Mouse (Mus musculus) Patski (cell line): ENCODE results near the gene Igdcc4. TPM values are rescaled to one million over a fixed set of nuclear protein-coding genes. Genes with fewer than 3 reads are reported as not detected.

Source experiments
- ATAC-seq: fragments of 100-300 bp; one replicate; pipeline ENCODE4 v1.8.0; 2021
- CTCF ChIA-PET: fragments of 350-600 bp; sonication (Branson Sonifier 250); formaldehyde crosslinking; loops from one replicate; lab custom pipeline; 2022; ENCODE audit warnings: inconsistent platforms; lab: Charles Lee
- POLR2A ChIA-PET: fragments of 350-600 bp; sonication (Branson Sonifier 250); formaldehyde crosslinking; loops from one replicate; lab custom pipeline; 2022; ENCODE audit warnings: antibody characterized with exemption, inconsistent platforms; lab: Charles Lee
- DNase-seq: peaks from one replicate; pipeline ENCODE4 v3.0.0-alpha.2; 2011; ENCODE audit warnings: low read depth, low spot score
- H3K27me3 ChIP-seq: fragments of 371-371 bp; one replicate; pipeline ENCODE4 v1.5.1; 2021
- CTCF ChIP-seq: fragments of 100-300 bp; IDR thresholded peaks from one replicate; pipeline ENCODE4 v1.5.1; 2021
- in situ Hi-C: fragments of 300-500 bp; cut with MboI; formaldehyde crosslinking; loops from 3 replicates; pipeline ENCODE4 v1.11.1; 2018; ENCODE audit warnings: low pct_unique_long_range_greater_than_20kb, mixed read lengths
- polyA plus RNA-seq: library from polyadenylated mRNA; unstranded; gene quantifications from one replicate; pipeline ENCODE4 v1.2.3, GENCODE M21; 2021

Gene Igdcc4
- polyA plus RNA-seq, 1 experiment from 2014 or later, result 3.3 TPM

DNA sequence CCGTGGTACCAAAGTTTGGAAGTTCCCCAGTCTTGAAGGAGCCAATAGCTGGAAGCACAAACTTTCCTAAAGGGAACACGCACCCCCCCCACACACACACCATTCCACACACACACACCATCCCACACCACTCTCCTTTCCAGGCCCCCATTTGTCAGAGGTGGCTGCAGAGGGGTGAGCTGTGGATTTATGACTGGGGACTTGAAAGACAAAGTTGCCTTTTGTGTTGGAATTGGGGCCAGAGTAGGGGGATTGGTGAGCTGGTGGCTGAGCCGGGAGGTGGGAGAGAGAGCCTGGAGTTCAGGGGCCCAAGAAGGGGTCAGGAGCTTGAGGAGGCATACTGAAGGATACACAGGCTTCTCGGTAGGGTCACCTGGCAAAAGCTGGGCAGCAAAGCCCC lies 67.7 kb downstream of the Igdcc4 start:
- in situ Hi-C loops, result no loop called here
- DNase-seq, result no peak

DNA sequence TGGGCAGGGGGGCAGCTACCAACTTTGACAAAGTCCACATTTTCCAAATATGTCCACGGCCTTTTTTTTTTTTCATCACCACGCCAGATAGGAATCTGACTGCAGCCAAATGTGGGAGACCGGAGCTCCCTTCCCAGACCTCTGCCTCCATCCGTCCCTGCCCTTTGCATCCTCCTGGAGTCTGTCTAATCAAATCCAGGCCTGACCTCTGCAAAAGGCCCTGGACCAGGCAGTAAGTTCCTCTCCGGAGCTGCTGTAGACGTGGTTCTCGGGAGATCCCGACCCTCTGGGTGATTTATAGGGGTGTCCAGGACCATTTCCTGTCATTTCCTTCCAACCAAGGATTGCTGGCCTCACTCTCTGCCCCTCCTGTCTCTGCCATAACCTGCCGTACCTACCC lies 71.4 kb downstream of the Igdcc4 start:
- TF ChIP-seq CTCF, result no peak
- in situ Hi-C loops, result no loop called here

More for the DNA sequence above, 67.7 kb downstream of the Igdcc4 start:
- peaks cover 48% of the 10 kb centered on the region for H3K27me3 ChIP-seq
- ChIA-PET POLR2A (interaction anchor here (1.1 kb wide), 1 partner anchor 10 kb away, joined by 4 read pairs; no protein-coding TSS in a partner anchor), CTCF (interaction anchor here (0.7 kb wide), 1 partner anchor 41 kb away, joined by 3 read pairs; no protein-coding TSS in a partner anchor)
- no peak for ATAC-seq
- no peak for TF ChIP-seq CTCF

DNA sequence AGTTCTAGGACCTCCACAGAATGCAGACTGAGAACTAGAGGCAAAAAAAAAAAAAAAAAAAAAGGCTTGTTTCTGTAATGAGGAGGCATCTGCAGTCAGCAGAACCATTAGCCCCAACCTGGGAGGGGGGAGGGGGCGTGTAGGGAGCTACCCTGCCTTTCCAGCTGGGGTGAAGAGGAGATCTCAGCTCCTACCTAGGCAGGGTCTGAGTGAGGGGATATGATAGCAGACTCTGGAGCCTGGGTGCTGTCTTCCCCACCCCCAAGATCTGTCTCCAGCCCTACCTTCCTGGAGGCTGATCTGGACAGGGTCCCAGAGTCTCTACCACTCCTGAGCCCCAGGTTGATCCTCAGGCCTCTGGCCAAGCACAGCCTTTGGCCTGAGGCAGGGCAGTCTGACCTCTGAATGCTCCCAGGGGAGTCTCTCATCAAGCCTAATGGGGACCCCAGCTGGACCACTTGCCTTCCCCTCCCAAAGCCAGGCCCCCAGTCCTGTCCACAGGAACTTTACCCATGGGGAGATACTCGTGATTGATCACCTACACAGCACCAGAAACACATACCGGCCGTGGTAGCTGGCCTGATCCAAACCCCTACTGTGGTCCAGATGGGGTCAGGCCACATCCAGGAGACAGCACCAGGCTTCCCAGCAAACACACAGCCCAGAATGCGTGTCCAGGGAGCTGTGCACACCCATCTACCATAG lies 74.1 kb downstream of the Igdcc4 start:
- ChIA-PET POLR2A (no interaction called here), CTCF (interaction anchor here (1.0 kb wide), 1 partner anchor 48 kb away, joined by 3 read pairs; no protein-coding TSS in a partner anchor)
- ATAC-seq, result no peak
- TF ChIP-seq CTCF, result no peak
- in situ Hi-C loops, result no loop called here
- peaks cover 20% of the 10 kb centered on the region for H3K27me3 ChIP-seq
- DNase-seq, result no peak

More for the DNA sequence above, 71.4 kb downstream of the Igdcc4 start:
- ChIA-PET POLR2A (no interaction called here), CTCF (interaction anchor here (1.1 kb wide), 1 partner anchor 52 kb away, joined by 3 read pairs; no protein-coding TSS in a partner anchor)
- no peak for DNase-seq
- peaks cover 24% of the 10 kb centered on the region for H3K27me3 ChIP-seq
- ATAC-seq, result no peak

DNA sequence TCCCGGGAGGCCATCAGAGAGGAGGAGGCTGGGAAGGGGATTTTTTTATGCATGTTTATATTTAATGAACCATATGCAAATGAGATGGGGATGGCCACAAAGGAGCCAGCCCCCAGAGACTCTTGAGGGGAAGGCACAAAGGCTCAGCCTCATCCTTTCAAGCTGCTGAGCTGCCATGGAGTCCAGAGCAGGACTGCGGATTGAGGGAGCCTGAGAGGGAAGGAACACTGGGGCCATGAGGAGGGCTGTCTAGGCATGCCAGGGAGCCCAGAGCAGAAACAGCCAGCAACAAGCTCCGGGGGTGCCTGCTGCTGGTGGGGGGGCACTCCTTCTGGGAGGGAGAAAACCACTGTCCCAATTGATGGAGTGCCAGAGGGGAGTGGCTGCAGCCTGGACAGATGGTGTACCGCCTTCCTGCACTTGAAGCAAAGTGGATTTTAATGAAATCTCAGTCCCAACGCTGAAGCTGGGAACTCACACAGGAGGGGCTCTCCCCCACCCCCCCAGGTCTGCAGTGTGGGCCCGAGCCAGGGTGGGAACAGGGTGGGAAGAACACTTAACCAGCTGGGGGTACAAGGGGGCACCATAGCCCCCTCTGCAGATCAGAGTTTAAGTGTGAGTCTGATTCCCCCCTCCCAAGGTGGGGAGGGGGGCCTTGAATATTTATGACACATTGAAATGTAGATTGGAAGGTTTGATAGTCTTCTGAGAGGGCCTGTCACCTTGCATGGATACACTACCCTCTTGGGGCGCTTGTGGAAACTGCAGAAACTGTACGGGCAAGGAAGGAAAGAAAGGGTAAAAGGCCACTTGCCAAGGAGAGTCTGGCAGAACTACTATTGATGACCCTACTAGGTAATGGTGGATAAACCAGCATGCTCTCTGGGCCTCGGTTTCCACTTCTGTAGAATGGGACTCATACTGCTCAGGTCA lies 74.9 kb downstream of the Igdcc4 start:
- in situ Hi-C loops, result no loop called here
- no peak for ATAC-seq
- peaks cover 20% of the 10 kb centered on the region for H3K27me3 ChIP-seq
- TF ChIP-seq CTCF, result no peak
- POLR2A ChIA-PET, result no interaction called here
- no peak for DNase-seq
- CTCF ChIA-PET, result interaction anchor here (0.6 to 1.1 kb wide), 3 partner anchors 11 to 48 kb away, joined by 3 to 5 read pairs (median 4); no protein-coding TSS in a partner anchor

DNA sequence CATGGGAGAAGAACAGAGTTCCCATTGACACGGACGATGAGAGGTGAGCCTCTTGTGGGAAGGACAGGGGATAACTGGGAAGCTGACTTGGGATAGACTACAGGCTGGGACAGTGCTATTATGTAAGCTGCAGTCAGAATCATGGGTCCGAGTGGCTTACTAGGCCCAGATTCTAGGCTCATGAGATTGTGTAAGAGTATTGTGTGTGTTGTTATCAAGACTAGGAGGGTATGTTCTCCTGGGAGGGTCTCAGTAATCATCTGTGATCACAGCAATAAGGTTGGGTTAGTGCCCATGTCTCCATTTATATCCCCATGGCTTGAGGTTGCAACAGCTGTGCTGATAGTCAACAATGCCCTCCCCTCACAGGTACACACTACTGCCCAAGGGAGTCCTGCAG lies 76.2 kb downstream of the Igdcc4 start:
- TF ChIP-seq CTCF, result no peak
- POLR2A ChIA-PET, result no interaction called here
- CTCF ChIA-PET, result no interaction called here
- ATAC-seq (no peak), DNase-seq (no peak)
- peaks cover 32% of the 10 kb centered on the region for H3K27me3 ChIP-seq
- in situ Hi-C loops, result no loop called here

DNA sequence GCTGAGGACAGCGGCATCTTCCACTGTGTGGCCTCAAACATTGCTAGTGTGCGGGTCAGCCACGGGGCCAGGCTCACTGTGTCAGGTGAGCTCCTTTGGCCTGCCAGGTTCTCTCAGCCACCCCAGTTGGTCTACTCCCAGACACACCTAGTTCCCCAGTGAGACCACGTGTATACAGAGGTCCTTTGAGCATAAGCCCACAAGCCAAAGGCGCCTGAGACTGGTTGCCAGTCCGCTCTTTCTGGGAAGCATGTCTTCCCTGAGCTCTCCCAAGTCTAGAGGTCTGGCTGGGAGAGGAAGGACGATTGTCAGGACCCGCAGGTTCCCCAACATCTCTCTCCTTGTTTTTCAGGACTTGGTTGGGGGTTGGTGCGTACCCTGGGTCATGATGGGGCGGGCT lies 76.6 kb downstream of the Igdcc4 start:
- H3K27me3 ChIP-seq, result peaks cover 33% of the 10 kb centered on the region
- DNase-seq (no peak), ATAC-seq (no peak)
- ChIA-PET POLR2A (interaction anchor here (1.6 kb wide), 1 partner anchor 9 kb away, joined by 4 read pairs; no protein-coding TSS in a partner anchor), CTCF (no interaction called here)
- no peak for TF ChIP-seq CTCF
- in situ Hi-C loops, result no loop called here

DNA sequence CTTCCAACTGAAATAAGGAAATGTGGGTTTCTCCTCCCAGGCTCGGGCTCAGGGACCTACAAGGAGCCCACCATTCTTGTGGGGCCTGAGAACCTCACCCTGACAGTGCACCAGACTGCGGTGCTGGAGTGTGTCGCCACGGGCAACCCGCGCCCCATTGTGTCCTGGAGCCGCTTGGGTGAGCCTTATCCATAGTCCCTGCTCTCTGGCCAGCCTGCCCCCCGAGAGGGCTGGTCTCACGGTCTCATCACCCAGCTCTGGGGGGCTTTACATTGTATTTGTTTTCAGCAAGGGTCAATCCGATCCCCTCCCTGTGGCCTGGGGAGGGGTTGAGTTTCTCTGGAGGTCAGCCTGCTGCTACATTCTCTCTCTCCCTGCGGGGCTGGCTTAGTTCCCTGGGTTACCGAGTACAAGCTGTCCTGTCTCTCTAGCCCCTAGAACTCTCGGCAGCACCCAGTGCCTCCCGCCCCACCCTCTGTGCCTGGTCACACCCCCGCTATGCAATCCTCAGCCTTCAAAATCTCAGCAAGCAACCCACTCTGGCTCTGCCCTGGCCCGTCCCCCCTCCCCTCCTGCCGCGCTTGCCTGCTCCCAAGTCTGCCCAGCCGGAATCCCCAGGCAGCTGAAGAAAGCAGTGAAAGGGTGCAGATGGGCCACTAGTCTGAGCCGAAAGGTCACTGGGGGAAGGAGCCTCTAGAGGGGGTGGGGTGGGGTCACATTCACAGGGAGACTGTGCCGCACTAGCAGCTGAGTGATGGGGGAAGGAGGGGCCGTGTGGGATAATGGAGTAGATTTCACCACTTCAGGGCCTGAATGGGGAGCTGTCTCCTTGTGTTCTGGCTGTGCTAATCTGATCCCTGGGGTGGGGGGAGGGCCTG lies 77.3 kb downstream of the Igdcc4 start:
- POLR2A ChIA-PET, result interaction anchor here (0.6 to 1.6 kb wide), 2 partner anchors 10 to 251 kb away, joined by 3 to 4 read pairs; no protein-coding TSS in a partner anchor
- no peak for DNase-seq
- H3K27me3 ChIP-seq, result peaks cover 36% of the 10 kb centered on the region
- TF ChIP-seq CTCF, result no peak
- ATAC-seq, result peak; percentile 1
- in situ Hi-C loops, result no loop called here
- CTCF ChIA-PET, result no interaction called here

DNA sequence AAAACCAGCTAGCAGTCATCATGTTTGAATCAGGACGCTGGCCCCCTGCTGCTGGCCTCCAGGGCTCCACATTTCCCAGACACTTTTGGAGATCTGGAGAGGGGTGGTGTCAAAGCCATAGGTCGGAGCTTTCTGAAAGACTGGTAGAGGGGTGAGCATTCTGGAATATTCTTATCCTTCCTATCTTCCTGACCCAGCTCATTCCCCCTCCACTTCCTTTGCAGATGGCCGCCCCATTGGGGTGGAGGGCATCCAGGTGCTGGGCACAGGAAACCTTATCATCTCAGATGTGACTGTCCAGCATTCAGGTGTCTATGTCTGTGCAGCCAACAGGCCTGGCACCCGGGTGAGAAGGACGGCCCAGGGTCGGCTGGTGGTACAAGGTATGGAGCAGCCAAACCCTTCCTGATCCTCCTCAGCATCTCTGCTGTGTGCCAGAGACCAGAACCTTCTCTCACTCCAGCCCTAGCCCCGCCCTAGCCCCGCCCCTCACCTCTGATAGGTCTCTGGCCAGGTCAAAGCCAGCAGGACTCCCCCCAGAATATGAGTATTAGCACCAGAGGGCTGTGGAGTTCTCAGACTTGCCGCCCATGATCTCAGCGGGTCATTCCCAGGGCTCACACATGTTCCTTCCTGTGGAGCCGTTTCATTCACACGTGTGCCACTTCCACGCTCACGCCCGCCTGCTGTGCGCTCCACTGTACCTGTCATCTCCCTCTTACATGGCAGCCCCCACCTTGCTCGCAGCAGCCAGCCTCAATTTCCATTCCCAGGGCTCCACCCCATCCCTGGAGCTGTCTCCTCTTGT lies 78.7 kb downstream of the Igdcc4 start:
- POLR2A ChIA-PET, result interaction anchor here (0.7 to 1.6 kb wide), 2 partner anchors 11 to 35 kb away, joined by 3 to 4 read pairs; no protein-coding TSS in a partner anchor
- in situ Hi-C loops, result no loop called here
- DNase-seq (no peak), ATAC-seq (no peak)
- H3K27me3 ChIP-seq, result peaks cover 38% of the 10 kb centered on the region
- CTCF ChIA-PET, result no interaction called here
- no peak for TF ChIP-seq CTCF

Other genes with a start within 250 kb of the Igdcc4 start
- gene Slc24a1, start 149.9 kb upstream of the Igdcc4 start, polyA plus RNA-seq, result 0.03 TPM
- 31.4 TPM for gene Ints14, start 140.6 kb upstream of the Igdcc4 start, polyA plus RNA-seq
- gene Hacd3, start 79.8 kb upstream of the Igdcc4 start, polyA plus RNA-seq, result 121 TPM
- 72.5 TPM for gene Dpp8, start 69.1 kb upstream of the Igdcc4 start, polyA plus RNA-seq
- not detected for gene Igdcc3, start 39.7 kb downstream of the Igdcc4 start, polyA plus RNA-seq
- 7.0 TPM for gene Parp16, start 93.9 kb downstream of the Igdcc4 start, polyA plus RNA-seq
- not detected for gene Cilp, start 163.7 kb downstream of the Igdcc4 start, polyA plus RNA-seq
- 39.2 TPM for gene Clpx, start 192.8 kb downstream of the Igdcc4 start, polyA plus RNA-seq
- 16.7 TPM for gene Pdcd7, start 244.6 kb downstream of the Igdcc4 start, polyA plus RNA-seq